Mouse (Mus musculus): ENCODE results near the gene Zfp358. TPM values are rescaled to one million over a fixed set of nuclear protein-coding genes. Genes with fewer than 3 reads are reported as not detected.

Zfp358 gene
- polyA plus RNA-seq (2015; fragmentation: Nextera tagmentation; extraction: Ambion mirVana) = 44.1 and 45.6 TPM in 2 replicates

DNA sequence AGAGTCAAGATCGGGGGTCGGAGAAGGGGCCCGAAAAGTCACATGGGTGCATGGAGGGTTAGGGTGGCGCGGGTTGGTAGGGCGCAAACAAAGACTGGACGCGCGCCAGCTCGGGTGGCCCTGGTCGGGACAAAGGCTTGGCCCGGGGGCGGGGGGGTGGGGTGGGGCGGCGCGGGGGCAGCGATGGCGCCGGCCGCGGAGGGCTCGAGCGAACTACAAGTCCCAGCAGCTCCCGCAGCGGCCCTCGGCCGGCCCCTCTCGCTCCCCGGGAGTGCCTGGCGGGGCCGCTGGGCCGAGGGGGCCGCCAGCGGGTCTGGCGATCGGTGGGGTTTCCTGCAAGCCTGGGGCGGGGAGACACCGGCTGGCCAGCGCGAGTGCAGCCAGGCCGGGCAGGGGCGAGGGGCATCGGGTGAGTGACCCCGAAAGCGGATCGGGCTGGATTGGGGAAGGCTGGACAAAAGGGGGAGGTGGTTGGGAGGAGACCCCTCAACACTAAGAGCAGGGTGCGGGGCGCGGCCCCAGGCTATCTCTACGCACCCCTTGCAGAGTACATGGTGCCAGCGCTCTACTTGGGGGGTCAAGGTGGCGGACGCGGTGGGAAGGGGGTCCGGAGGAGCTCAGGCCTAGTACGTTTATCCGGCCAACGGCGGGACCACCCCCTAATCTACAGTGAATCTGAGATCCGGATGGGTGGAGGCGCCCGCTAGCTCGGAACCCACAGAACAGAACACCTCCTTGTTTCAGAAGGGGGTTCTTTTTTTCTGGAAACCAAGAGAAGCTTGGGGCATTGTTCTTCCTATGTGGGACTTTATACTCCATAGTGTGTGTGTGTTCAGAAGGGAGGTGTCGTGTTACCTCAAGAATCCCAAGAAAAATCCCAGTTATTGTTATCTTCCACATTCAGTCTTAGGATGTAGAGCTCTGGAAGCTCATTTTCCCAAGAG lies at the start of gene Zfp358:
TSS of gene Zfp358 (plus strand) at position 238 of the 944 bp plus-strand sequence.

DNA sequence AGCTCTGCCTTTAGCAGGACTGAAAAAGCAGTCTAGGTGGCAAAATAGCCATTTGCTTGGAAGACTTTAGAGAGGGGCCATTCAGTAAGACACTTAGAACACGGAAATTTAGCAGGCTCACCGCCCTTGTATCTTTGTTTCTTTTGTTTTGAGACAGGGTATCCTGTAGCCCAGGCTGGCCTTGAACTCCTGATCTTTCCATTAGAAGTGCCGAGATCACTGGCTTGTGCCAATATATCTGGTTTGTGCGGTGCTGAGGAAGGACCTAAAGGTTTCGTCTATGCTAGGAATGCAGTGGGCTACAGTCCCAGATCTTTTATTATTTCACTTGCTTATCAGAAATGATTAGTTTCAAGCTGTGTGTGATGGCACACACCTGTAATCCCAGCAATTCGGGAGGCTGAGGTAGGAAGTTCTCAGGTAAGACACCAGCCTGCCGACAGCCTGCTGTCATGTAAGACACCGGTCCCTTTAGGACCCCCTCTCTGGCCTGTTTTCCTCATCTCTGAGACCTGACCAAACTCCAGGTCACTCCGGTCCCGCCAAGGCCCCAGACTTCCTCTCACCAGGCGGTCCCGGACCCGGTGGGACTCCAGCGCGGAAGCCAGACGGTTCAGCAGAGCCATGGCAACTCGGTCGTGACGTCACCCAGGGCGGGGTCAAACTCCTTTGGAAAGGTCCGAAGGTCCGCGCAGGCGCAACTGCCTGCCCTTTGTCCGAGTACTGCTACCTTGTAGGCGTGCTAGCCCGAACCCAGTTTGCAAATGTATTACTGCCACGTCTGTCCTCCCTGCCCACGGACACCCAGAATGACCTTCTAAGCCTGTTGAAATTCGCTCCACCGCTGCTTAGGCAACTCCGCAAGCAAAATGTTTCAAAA lies 25.7 kb upstream of the Zfp358 start, which contains the start of gene Pex11g:
TSS of gene Pex11g (minus strand) at position 675 of the 880 bp plus-strand sequence.

DNA sequence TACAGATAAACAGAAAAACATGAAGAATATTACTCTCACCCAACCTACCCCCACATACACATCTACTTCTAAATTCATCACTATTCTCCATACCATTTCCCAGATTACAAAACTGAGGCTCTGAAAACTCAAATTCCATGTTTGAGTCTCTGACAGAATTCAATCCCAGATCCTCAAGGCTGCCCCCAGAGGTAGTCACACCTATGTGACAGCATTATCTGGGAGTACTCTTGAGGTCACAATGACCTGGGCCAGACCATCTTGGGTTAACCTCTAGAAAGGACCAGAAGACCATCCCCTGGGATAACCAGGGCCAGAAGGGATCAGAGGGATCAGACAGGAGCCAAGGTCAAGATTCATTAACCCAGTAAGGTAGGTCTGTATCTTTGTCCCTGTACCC lies 22.4 kb upstream of the Zfp358 start, which contains the start of gene Tex45:
TSS of gene Tex45 (plus strand) at position 301 of the 400 bp plus-strand sequence.

DNA sequence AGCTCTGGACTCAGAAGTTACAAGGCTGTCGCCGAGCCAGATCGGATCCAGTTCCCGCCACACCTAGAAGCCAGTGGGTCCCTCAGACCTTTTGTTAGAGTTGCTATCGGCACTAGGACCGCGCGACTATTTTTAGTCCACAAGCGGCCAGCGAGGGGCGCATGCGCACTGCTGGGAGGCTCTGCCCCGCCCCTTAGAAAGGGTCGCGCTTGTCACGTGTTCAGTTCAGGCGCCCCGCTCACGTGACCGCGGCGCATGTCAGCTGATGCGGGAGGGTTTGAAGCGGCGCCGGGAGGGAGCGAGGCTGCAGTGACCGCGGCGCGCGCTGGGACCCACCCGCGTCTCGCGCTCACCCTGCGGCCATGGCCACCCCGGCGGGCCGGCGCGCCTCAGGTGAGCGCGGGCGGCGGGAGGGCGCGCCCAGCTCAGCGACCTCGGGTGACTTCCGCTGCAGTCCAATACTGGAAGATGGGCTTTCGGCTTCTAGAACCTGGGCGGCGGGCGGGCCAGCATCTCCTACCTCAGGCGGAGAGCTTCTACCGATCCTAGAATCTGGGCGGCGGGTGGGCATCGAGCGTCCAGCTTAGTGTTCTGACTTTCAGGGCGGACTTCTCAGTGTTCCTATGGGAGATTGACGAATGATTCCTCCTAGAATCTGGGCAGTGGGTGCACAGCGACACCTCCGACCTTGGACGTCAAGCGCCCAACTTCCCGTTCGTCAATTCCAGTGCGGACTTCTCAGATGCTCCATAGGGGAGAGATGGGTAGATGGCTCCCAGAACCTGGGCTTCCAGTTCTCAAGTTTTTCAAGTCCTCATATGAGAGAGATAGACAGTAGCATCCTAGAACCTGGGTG lies 7.5 kb downstream of the Zfp358 start, which contains the start of gene Mcoln1:
TSS of gene Mcoln1 (plus strand) at position 223 of the 856 bp plus-strand sequence.

DNA sequence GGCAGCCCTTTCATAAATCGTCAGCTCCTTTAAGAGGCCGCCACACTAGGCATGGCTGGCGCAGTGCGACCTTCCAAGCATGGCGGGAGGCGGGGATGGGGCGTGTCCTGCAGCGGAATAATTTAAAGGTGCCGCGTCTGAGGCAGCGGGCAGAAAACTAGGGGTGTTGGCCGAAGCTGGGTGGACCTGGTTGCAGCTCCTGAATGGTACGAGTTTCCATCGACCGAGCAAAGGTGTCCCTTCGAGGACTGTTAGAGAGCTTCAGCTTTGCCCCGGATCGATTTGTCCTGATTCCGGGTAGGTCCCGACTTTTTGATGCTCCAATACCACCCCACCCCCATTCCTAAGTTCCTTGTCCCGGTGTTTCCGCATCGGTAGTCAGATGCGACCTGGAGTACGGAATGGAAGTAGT lies 22.3 kb downstream of the Zfp358 start, which contains the start of gene Pnpla6:
TSS of gene Pnpla6 (plus strand) at position 125 of the 412 bp plus-strand sequence.

Other genes starting within 250 kb of the Zfp358 start
- gene Insr, start 213.5 kb upstream of the Zfp358 start, polyA plus RNA-seq (2015; fragmentation: Nextera tagmentation; extraction: Ambion mirVana) = 34.6 and 40.9 TPM in 2 replicates
- gene A430078G23Rik, start 139.7 kb upstream of the Zfp358 start, polyA plus RNA-seq (2015; fragmentation: Nextera tagmentation; extraction: Ambion mirVana) = 0.17 TPM in 1 of 2 replicates, not detected in the other
- gene Arhgef18, start 100.1 kb upstream of the Zfp358 start, polyA plus RNA-seq (2015; fragmentation: Nextera tagmentation; extraction: Ambion mirVana) = 6.7 and 8.3 TPM in 2 replicates
- 2.4 and 3.3 TPM in 2 replicates for gene Pex11g, start 25.5 kb upstream of the Zfp358 start, polyA plus RNA-seq (2015; fragmentation: Nextera tagmentation; extraction: Ambion mirVana)
- 0.67 and 1.0 TPM in 2 replicates for gene Tex45, start 22.3 kb upstream of the Zfp358 start, polyA plus RNA-seq (2015; fragmentation: Nextera tagmentation; extraction: Ambion mirVana)
- 81.0 and 92.5 TPM in 2 replicates for gene Mcoln1, start 7.3 kb downstream of the Zfp358 start, polyA plus RNA-seq (2015; fragmentation: Nextera tagmentation; extraction: Ambion mirVana)
- 40.4 and 43.1 TPM in 2 replicates for gene Pnpla6, start 22.2 kb downstream of the Zfp358 start, polyA plus RNA-seq (2015; fragmentation: Nextera tagmentation; extraction: Ambion mirVana)
- gene C330021F23Rik, start 74.9 kb downstream of the Zfp358 start, polyA plus RNA-seq (2015; fragmentation: Nextera tagmentation; extraction: Ambion mirVana) = 0.53 TPM in 1 of 2 replicates, not detected in the other
- 36.5 and 42.6 TPM in 2 replicates for gene Camsap3, start 94.2 kb downstream of the Zfp358 start, polyA plus RNA-seq (2015; fragmentation: Nextera tagmentation; extraction: Ambion mirVana)
- 33.8 and 39.0 TPM in 2 replicates for gene Xab2, start 128.2 kb downstream of the Zfp358 start, polyA plus RNA-seq (2015; fragmentation: Nextera tagmentation; extraction: Ambion mirVana)
- gene Pet100, start 128.4 kb downstream of the Zfp358 start, polyA plus RNA-seq (2015; fragmentation: Nextera tagmentation; extraction: Ambion mirVana) = 99.6 and 101 TPM in 2 replicates
- gene Pcp2, start 132.4 kb downstream of the Zfp358 start, polyA plus RNA-seq (2015; fragmentation: Nextera tagmentation; extraction: Ambion mirVana) = 3.1 and 4.0 TPM in 2 replicates
- 24.9 and 27.4 TPM in 2 replicates for gene Stxbp2, start 137.8 kb downstream of the Zfp358 start, polyA plus RNA-seq (2015; fragmentation: Nextera tagmentation; extraction: Ambion mirVana)
- 0.58 and 0.90 TPM in 2 replicates for gene Retn, start 162.6 kb downstream of the Zfp358 start, polyA plus RNA-seq (2015; fragmentation: Nextera tagmentation; extraction: Ambion mirVana)
- 0.25 TPM in 1 of 2 replicates, not detected in the other for gene Mcemp1, start 172.6 kb downstream of the Zfp358 start, polyA plus RNA-seq (2015; fragmentation: Nextera tagmentation; extraction: Ambion mirVana)
- 35.1 and 36.4 TPM in 2 replicates for gene Fcor, start 179.2 kb downstream of the Zfp358 start, polyA plus RNA-seq (2015; fragmentation: Nextera tagmentation; extraction: Ambion mirVana)
- gene Trappc5, start 183.2 kb downstream of the Zfp358 start, polyA plus RNA-seq (2015; fragmentation: Nextera tagmentation; extraction: Ambion mirVana) = 46.7 and 48.8 TPM in 2 replicates
- 0.22 and 0.28 TPM in 2 replicates for gene Fcer2a, start 201.0 kb downstream of the Zfp358 start, polyA plus RNA-seq (2015; fragmentation: Nextera tagmentation; extraction: Ambion mirVana)
- gene Clec4g, start 227.5 kb downstream of the Zfp358 start, polyA plus RNA-seq (2015; fragmentation: Nextera tagmentation; extraction: Ambion mirVana) = not detected in 2 replicates

All from neural tube, postnatal 0 days (tissue).